Mouse (Mus musculus): ENCODE measurements around the gene Stambpl1. TPM values are rescaled to one million over a fixed set of nuclear protein-coding genes. Genes with fewer than 3 reads are reported as not detected.

Gene Stambpl1
- total RNA-seq, 2 experiments from 2014 or later: 17.4 to 22.5 TPM

DNA sequence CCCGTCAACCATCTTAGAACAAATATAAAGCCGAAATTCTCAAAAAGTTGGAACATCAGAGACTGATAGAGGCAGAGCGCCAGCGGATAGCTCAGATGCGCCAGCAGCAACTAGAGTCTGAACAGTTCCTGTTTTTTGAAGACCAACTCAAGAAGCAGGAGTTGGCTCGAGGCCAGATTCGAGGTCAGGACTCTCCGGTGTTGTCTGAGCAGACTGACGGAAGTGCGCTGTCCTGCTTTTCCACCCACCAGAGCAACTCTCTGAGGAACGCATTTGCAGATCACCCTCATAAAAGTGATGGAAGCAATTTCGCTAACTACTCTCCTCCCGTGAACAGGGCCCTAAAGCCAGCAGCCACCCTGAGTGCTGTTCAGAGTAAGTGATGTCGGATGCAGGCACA is 41.9 kb downstream of the Stambpl1 start:
- DNase-seq: peak; percentile 47
- intact Hi-C loops (cut with DNase I): no loop called here

DNA sequence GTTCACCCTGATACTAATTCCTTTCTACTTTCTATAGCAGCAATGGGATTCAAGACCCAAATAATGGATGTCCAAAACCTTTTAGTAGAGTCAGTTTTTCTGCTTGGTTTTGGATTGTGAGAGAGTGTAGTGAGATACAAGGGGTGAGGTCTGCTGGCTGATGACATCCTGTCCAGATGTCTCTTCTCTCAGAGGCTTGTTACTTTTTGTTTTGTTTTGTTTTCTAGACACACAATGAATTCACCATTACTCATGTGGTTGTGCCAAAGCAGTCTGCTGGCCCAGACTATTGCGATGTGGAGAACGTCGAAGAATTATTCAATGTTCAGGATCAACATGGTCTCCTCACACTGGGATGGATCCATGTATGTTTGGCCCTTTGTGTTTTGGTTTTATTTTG is 44.0 kb downstream of the Stambpl1 start:
- DNase-seq: no peak
- intact Hi-C loops (cut with DNase I): no loop called here

DNA sequence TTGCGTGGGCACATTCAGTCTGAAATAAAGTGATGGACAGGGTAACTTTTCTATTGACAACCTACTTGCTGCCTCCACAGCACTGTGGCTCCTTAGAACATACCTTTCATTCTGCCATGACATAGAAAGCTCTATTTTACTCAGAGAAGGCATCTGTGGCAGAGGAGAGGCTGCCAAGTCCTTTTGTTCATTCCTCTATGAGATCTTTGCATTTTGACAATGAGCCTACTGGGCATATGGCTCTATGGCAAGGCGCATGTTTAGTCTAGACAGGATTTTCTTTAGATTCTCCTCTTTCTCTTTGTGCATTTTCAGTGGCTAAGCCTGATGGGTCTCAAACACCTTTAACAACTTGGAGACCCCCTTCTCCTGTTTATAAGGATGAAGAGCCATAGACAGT is 45.7 kb downstream of the Stambpl1 start:
- intact Hi-C loops (cut with DNase I): no loop called here

DNA sequence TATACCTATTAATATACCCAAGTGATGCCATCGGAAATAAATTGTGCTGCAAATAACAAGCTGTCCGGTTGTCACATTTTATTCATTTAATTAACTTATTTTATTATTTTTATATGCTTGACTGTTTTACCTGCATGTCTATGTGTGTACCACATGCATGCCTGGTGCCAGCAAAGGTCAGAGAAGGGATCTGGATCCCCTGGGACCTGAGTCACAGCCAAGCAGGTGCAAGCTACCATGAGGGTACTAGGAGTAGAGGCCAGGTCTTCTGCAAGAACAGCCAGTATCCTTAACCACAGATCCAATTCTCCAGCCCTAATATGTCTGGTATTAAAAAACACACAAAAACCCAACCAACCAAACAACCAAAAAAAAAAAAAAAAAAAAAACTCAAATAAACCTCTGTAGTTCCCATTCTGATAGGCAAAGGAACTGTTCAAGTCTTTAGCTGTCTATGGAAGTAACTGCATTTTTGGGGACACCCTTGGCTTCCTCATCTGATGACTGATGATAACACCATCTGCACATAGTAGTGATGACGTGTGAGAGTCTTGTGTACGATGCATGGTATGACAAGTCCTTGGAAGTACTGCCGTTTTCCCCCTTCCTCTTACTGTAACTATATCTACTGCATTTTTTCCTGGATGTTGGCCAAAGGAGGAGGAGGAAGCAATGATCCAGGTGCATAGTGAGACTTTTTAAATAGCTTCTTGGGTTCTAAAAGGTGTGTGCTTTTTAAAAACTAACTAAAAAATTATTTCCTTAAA is 48.4 kb downstream of the Stambpl1 start:
- DNase-seq: no peak
- intact Hi-C loops (cut with DNase I): loop anchor here (5.0 to 10.0 kb wide), 3 partner anchors 94 to 422 kb away; partner anchors contain the start of gene Ifit2

More for the DNA sequence above, 45.7 kb downstream of the Stambpl1 start:
- no peak for DNase-seq

DNA sequence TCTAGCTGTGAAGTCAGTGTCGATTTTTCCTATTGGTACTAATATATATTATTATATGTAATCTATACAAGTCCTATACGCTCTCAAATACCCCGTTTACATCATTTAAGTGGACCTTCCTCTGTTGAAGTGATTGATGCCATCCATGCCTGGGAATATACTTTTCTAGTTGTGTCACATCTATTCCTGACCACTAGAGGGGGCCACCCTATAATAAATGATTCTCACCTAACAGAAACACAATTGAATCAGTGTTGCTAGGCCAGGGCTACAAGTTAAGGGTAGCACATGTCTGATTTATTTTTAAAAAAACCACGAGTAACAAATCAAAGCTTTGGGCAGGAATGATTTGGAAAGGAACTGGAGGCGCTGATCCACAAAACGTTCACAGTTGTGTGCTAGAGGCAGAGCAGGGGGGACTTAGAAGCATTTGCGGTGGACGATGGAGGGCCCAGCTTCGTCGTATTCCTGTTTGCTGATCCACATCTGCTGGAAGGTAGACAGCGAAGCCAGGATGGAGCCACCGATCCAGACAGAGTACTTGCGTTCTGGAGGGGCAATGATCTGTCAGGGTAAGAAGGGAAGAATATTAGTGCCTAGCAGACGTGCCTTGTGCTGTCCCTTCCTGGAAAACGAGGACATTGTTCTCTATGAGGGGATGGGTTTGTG is 49.4 kb downstream of the Stambpl1 start:
- intact Hi-C loops (cut with DNase I): loop anchor here (5.0 to 10.0 kb wide), 3 partner anchors 93 to 421 kb away; partner anchors contain the start of gene Ifit2
- no peak for DNase-seq

DNA sequence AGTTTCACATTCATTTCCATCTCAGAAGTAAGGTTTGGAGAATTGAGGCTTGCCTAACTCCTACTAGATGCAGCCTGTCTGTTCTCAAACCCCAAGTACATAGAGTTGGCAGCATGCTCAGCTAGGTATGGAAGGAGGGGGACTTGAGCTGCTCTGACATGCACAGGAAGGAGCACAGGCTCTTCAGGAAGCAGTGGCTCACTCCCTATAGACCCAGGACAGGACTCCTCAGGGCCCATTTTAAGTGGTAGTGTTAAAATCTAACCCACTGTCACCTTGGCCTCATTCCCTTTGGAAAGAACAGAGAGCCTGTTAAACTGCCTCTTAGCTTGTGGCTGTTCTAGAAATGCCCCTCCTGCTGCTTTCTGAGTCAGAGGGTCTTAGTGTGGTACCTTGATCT is 50.9 kb downstream of the Stambpl1 start:
- DNase-seq: no peak
- intact Hi-C loops (cut with DNase I): loop anchor here (5.0 to 10.0 kb wide), 3 partner anchors 92 to 419 kb away; partner anchors contain the start of gene Ifit2

DNA sequence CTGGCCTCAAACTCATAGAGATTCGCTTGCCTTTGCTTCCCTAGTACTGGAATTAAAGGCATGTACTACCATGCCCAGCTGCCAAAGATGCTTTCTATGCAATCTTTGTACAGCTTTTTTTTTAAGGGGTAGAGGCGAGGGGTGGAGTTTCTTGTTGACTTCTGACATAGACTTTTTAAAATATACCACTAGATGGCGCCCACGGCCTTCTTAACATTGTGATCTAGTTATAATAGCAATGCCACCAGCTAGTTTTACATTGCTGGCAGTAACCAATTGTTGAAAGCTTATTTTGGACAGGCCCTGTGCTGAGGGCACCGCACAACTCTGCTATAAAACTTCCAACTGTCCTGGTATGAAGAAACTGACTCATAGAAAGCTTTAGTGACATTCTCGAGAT is 52.0 kb downstream of the Stambpl1 start:
- intact Hi-C loops (cut with DNase I): loop anchor here (5.0 to 10.0 kb wide), 3 partner anchors 91 to 418 kb away; partner anchors contain the start of gene Ifit2
- DNase-seq: peak; percentile 24

DNA sequence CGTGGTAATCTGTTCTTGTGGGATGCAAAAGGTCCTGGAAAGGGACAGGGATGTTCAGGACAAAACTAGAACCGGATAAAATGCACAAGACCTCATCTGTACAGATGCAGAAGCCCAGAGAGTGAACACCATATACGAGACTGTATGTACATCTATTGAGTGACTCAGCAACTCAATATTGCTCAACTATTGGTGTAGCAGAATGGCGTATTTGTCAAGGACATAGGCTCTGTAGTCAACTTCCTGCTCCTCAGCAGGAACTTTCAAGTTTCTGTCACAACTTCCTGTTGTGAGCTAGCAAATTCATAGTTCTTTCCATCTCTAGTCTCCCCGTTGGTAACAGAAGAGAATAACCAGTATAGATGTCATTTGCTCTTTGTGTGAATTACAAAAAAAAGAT is 56.5 kb downstream of the Stambpl1 start:
- intact Hi-C loops (cut with DNase I): loop anchor here (10.0 kb wide), 2 partner anchors 86 to 306 kb away; partner anchors contain the start of gene Ifit2
- DNase-seq: no peak

DNA sequence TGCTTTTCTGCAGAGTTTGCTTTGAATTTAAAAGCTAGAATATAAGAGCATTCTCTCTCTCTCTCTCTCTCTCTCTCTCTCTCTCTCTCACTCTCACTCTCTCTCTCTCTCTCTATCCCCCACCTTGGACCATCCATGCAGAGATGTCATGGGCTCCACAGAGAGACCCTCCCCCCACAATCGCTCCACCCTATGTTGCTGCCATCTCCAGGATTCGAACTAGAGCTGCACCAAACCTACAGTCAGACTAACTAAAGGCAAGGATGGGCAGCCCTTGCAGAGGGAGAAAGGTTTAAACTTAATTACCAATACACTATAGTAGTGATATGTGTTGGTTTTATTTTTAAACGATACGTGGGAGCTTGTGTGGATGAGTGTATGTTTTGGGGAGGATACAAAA is 58.6 kb downstream of the Stambpl1 start:
- no peak for DNase-seq
- intact Hi-C loops (cut with DNase I): no loop called here

DNA sequence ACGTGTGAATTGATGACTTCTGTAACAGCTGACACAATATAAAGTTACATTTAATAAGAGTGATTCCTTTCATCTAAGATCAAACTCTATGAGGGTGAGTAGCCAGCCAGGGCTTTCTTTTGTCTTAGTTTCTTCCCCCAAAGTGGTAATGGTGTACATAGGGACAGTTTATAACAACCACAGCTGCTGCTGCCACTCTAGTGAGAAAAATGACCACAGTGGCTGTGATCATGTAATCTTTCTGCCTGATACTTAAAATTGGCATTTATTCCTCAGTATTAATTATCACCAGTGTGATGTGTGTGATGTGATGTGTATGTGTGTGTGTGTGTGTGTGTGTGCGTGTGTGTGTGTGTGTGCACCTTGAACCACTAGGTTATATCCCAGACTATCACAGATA is 59.9 kb downstream of the Stambpl1 start:
- DNase-seq: no peak
- intact Hi-C loops (cut with DNase I): no loop called here

DNA sequence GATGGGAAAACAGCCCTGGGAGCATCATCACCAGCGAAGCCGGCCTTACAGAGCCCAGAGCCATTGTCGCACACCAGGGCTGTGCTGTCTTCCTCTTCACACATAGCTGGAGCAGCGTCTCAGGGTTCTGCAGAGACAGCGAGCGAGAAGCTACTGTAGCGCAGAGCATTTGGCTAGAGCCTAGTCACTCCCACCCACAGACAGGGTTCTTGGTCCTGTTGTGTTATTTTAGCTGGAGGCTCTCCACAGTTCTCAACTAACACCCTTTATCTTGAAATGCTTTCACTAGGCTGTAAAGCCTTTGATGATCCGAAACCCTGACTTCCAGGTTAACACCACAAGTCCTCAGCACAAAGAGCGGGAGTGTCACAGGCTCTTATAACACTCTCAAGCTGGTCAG is 60.4 kb downstream of the Stambpl1 start:
- intact Hi-C loops (cut with DNase I): no loop called here
- no peak for DNase-seq

DNA sequence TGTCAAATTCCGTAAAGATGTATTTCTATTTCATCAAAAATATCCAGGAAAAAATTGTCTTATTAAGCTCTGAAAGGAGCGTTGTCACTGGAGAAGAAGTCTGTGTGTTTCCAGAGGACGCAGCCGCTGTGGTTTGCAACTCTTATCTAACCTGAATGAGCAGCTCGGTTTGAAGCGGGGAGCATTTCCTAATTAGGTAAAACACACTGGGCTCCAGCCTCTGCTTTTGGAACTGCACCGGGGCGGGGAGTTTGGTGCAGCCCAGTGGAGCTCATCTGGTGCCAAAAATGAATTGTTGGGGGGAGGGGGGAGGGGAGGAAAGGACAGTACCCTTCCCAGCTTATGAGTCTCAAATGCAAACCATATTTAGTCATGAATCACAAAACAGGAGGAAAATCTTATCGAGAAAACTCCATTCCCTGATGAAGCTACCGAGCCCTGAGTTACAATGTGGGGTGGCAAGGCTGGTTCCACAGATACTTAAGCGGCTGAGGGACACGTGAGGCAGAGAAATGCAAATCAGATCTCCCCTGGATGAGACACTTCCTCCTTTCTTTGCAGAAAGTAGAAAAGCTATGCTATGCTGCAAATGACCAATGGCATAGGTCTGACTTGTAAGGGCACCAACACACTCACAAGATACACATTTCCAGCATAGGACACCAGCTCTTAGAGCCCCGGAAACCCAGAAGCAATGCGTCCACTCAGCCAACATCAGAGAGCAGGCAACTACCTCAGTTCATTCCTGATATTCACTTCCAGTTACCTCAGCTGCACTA is 62.3 kb downstream of the Stambpl1 start:
- intact Hi-C loops (cut with DNase I): no loop called here
- no peak for DNase-seq

DNA sequence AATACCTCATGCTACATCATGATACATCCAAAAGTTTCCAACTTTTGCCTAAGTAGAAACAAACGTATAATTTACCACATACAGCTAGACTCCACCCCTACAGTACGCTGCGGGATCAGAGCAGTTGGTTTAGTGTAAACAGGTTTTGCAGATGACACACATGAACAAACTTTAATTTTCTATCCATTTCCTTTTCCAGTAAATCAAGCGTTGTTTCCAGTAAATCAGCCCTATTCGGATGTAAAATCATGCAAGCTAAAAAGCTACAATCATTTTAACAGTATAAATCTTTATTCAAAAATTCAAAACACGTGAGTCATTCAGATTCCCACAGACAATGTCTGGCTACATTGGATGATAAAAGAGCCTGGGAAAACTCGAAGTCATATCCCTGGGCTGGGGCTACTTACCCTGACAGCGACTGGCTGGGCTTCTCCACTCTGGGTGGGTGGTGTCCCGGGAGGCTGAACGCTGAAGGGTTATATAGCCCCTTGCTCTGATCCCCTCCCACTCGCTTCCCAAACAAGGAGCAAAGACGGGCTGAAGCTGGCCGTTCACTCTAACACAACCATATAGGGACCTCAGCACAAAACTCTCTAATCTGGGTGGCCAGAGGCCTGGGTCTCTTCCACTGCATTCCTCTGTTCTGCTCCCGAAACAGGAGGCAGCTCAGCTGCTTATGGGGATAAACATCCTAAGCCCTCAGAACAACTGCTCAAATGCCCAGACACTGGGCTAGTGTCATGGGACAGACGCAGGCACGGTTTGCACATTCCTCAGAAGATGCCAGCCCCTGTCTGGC is 63.1 kb downstream of the Stambpl1 start, which contains the start of gene Acta2:
TSS of gene Acta2 (minus strand) at position 711 of the 802 bp plus-strand sequence.
- intact Hi-C loops (cut with DNase I): no loop called here
- DNase-seq: no peak

DNA sequence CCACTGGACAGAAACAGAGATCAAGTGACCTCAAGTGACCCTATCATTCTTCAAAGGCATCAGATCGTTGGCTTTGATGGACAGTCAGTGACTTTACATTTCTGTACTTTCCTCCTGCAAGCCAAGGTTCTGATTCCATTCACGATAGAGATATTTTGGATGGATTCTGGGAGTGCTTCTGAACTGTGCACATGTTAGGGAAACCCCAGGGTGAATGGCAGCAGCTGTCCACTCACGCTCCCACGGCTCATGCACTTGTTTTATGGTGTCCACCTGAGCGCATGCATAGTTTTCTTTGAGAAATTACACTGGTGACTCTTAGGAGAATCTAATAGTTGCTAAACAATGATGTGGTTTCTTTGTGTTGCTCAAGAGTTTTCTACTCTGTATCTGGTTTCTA is 64.1 kb downstream of the Stambpl1 start:
- intact Hi-C loops (cut with DNase I): no loop called here
- no peak for DNase-seq

DNA sequence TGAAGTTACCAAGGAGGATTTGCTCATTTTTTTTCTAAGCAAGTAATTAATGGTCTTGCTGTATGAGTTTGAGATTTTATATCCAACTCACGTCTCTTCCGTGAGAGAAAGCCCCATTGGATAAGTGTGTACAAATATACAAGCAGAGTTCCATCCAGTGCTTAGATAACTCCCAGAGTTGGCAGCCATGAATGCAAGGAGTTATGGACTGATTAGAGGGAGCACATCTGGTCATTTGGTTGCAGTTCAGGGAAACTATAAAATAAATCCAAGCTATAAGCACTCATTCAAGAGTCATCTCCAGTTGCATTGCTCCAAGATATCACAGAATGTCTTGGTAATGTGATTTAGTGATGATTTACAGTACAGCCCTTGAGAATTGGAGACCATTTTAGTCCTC is 64.9 kb downstream of the Stambpl1 start:
- DNase-seq: no peak
- intact Hi-C loops (cut with DNase I): no loop called here

DNA sequence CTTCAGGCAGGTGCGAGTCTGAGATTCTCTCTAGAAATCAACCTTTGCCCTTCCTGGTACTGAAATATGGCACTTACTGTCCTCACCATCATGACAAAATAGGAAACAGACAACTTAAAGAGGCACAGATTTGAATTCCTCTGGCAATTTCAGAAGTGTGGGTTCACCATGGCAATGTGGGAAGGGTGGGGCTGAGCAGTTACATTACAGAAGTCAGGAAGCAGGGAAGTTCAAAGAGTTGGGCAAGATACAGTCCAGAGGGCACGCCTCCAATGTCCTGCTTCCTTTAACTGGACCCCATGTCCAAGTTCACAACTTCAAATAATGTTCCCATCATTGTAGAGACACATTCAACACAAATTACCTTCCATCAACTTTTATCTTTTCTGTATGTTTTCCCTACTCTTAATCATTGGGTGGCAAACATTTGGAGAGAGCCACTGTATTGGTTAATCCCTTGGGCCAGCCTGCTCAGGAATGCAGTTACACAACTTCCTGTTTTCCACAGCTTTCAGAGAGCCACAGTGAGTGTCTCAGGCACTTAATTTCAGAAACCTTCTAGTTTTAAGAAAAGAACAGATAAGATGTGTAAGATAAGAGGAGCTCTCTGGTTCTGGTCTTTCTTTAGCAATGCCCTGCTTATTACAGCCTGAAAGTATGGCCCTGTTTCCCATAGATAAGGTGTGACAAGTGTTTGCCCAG is 70.4 kb downstream of the Stambpl1 start:
- intact Hi-C loops (cut with DNase I): no loop called here
- no peak for DNase-seq

DNA sequence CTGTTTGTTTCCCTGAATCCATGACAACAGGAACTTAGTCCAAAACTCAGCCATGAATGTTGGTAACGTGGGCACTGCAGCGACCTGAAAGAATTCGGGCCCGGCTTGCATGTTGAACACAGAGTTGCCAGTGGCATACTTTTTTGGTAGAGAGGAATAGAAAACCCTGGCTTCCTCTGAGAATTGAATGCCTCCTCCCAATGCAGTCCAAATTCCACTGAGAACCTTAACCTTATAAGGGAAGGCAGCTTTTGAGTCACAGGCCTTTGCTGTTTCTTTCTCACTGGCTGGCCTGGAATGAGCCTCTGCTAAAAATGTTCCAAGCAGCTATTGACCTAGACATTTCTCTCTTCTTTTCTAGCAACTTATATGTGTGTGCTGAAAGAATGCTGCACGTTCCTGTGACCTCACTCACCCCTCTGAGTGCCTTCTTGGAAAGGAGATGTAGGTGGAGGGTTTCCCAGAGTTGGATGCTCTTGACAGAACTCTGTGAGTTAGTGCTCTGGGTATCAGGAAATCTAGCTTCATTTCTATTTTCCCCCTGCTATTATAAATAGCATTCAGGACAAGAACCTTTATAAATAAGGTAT is 73.7 kb downstream of the Stambpl1 start:
- intact Hi-C loops (cut with DNase I): no loop called here
- DNase-seq: no peak

DNA sequence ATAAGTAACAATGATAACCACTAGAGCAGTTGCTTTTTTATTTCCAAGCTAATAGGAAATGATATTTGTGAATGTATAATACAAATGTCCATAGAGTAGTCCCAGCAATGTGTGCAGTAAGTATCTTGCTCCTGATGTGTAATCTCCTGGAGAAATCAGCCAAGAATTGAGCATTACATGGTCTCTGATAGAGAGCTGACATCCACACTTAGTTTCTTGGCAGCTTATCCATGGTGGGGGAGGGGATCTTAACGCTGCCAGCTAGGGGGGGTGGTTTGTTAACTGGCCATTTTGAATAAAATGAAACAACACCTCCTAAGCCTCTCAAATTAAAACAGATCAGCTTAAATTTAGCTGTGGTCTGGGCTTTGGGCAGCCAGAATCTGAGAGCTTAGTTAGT is 77.0 kb downstream of the Stambpl1 start:
- no peak for DNase-seq
- intact Hi-C loops (cut with DNase I): no loop called here

DNA sequence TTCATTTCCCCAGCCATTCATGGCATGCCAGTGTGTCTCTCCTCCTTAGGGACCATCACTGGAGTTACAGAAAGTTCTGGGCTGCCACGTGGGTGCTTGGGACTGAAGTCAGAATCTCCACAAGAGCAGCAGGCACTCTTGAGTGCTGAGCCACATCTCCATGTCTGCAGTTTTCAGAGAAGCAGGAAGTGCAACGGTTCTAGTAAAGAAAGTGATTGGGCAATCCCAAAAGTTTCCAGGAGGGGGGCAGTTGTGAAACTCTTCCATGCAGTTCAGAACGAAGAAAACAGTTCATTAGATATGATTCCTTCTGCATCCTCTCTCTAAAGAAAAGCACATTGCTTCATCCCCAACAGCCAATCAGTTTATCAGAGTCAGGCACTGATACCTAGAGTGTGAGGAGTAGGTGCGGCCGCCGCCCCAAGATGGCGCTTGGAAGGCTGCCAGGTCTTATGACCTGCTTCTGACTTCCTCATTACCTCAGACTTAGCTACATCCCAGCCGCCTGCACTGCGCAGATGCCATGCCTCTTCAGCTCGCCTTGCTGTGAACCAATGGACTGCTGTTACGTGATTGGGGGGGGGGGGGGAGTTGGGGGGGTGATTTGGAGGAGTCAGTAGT is 78.2 kb downstream of the Stambpl1 start:
- intact Hi-C loops (cut with DNase I): no loop called here
- no peak for DNase-seq

Measured in left cerebral cortex, postnatal 4 days (tissue).